Mouse (Mus musculus): ENCODE data around the gene Impg2.

Impg2 gene

GRCm38 (mm10) chr16:56204051-56204450 lies at the start of gene Impg2:
Gene Impg2, plus strand, starts transcription at chr16:56204313.
- DNase-seq (ENCODE audit: inconsistent age in 2 of 2, low spot score in 1 of 2) = no peak

GRCm38 (mm10) chr16:56163466-56163865 lies 40.6 kb upstream of the Impg2 start:
- DNase-seq (ENCODE audit: inconsistent age in 2 of 2, low spot score in 1 of 2) = peak in 1 of 2 experiments; percentile 23

- no peak for DNase-seq (ENCODE audit: inconsistent age in 2 of 2, low spot score in 1 of 2)
These were observed 33.9 kb upstream of the Impg2 start for GRCm38 (mm10) chr16:56170247-56170646.

- no peak for DNase-seq (ENCODE audit: inconsistent age in 2 of 2, low spot score in 1 of 2)
These were observed 28.1 kb upstream of the Impg2 start for GRCm38 (mm10) chr16:56175867-56176581.

GRCm38 (mm10) chr16:56186863-56187262 lies 17.2 kb upstream of the Impg2 start:
- no peak for DNase-seq (ENCODE audit: inconsistent age in 2 of 2, low spot score in 1 of 2)

GRCm38 (mm10) chr16:56188198-56188597 lies 15.9 kb upstream of the Impg2 start:
- DNase-seq (ENCODE audit: inconsistent age in 2 of 2, low spot score in 1 of 2) = no peak

- no peak for DNase-seq (ENCODE audit: inconsistent age in 2 of 2, low spot score in 1 of 2)
These were observed 8.6 kb downstream of the Impg2 start for GRCm38 (mm10) chr16:56212740-56213139.

GRCm38 (mm10) chr16:56227686-56228085 lies 23.6 kb downstream of the Impg2 start:
- no peak for DNase-seq (ENCODE audit: inconsistent age in 2 of 2, low spot score in 1 of 2)

- no peak for DNase-seq (ENCODE audit: inconsistent age in 2 of 2, low spot score in 1 of 2)
These were observed 25.3 kb downstream of the Impg2 start for GRCm38 (mm10) chr16:56229455-56229854.

- DNase-seq (ENCODE audit: inconsistent age in 2 of 2, low spot score in 1 of 2) = peak in 1 of 2 experiments; percentile 54
These were observed 27.2 kb downstream of the Impg2 start for GRCm38 (mm10) chr16:56231300-56231699.

GRCm38 (mm10) chr16:56232736-56233135 lies 28.6 kb downstream of the Impg2 start:
- no peak for DNase-seq (ENCODE audit: inconsistent age in 2 of 2, low spot score in 1 of 2)

GRCm38 (mm10) chr16:56246031-56246430 lies 41.9 kb downstream of the Impg2 start:
- no peak for DNase-seq (ENCODE audit: inconsistent age in 2 of 2, low spot score in 1 of 2)

GRCm38 (mm10) chr16:56273917-56274316 lies 69.8 kb downstream of the Impg2 start:
- no peak for DNase-seq (ENCODE audit: inconsistent age in 2 of 2, low spot score in 1 of 2)

- DNase-seq (ENCODE audit: inconsistent age in 2 of 2, low spot score in 1 of 2) = no peak
These were observed 74.9 kb downstream of the Impg2 start for GRCm38 (mm10) chr16:56279060-56279459.

- no peak for DNase-seq (ENCODE audit: inconsistent age in 2 of 2, low spot score in 1 of 2)
These were observed 75.6 kb downstream of the Impg2 start for GRCm38 (mm10) chr16:56279752-56280151.

- DNase-seq (ENCODE audit: inconsistent age in 2 of 2, low spot score in 1 of 2) = no peak
These were observed 77.2 kb downstream of the Impg2 start for GRCm38 (mm10) chr16:56281336-56281735.

- DNase-seq (ENCODE audit: inconsistent age in 2 of 2, low spot score in 1 of 2) = no peak
These were observed 79.2 kb downstream of the Impg2 start for GRCm38 (mm10) chr16:56283330-56283729.

- no peak for DNase-seq (ENCODE audit: inconsistent age in 2 of 2, low spot score in 1 of 2)
These were observed 79.8 kb downstream of the Impg2 start for GRCm38 (mm10) chr16:56283873-56284272.

GRCm38 (mm10) chr16:56286076-56286475 lies 82.0 kb downstream of the Impg2 start:
- DNase-seq (ENCODE audit: inconsistent age in 2 of 2, low spot score in 1 of 2) = no peak

GRCm38 (mm10) chr16:56286977-56287376 lies 82.9 kb downstream of the Impg2 start:
- no peak for DNase-seq (ENCODE audit: inconsistent age in 2 of 2, low spot score in 1 of 2)

- DNase-seq (ENCODE audit: inconsistent age in 2 of 2, low spot score in 1 of 2) = no peak
These were observed 90.8 kb downstream of the Impg2 start for GRCm38 (mm10) chr16:56294887-56295286.

GRCm38 (mm10) chr16:56295888-56296648 lies 92.0 kb downstream of the Impg2 start:
- no peak for DNase-seq (ENCODE audit: inconsistent age in 2 of 2, low spot score in 1 of 2)
